In the genomic region with DNA sequence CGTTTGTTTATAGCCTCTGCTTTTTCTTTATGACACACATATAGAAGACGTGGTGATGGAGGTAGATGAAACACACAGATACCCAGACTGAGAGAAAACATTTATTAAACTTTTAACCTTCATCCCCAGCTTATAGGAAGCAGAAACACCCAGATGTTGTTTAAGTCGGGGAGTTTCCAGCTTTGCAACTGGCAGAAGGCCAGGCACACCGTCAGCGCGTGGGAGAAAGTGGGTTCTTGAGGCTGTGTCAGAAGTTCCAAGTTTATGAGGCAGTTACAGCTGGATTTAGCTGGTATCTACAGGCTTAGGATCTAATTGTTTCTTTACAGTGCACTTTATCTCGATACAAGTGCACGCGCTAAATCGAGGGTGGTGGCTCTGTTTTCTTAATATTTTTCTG, we compare ENCODE assay signal across 10 mouse cellular contexts.
A peak's percentile ranks its signal among the peaks of the same experiment; 100 is the strongest.
DNase-seq lines count a peak whose midpoint lies in the region; ATAC-seq and TF ChIP-seq lines count a peak whose summit lies in the region.
"Had no signal": no experiment of that assay in that cellular context is flagged by ENCODE, and none has a peak within 500 bp of the region (broad histone marks: within the 10 kb centered on the region; RNA-seq: fewer than 3 reads in every experiment).

No protein-coding gene starts in this region.

- no peaks in the 10 kb centered on the region for H3K27me3 ChIP-seq in lung, embryonic 14.5 days (ENCODE audit: insufficient read depth, low read length)
- no peaks in the 10 kb centered on the region for H3K27me3 ChIP-seq in forebrain, embryonic 15.5 days
- H3K27me3 ChIP-seq: limb, embryonic 12.5 days had no signal

- no peaks in the 10 kb centered on the region for H3K36me3 ChIP-seq in lung, embryonic 14.5 days (ENCODE audit: insufficient read depth)
- H3K36me3 ChIP-seq in forebrain, embryonic 15.5 days: no peaks in the 10 kb centered on the region
- H3K36me3 ChIP-seq: limb, embryonic 12.5 days had no signal

- no peak overlapping the region for H3K9ac ChIP-seq in lung, embryonic 14.5 days
- no peak overlapping the region for H3K9ac ChIP-seq in forebrain, embryonic 15.5 days (replicated peaks)
- H3K9ac ChIP-seq: limb, embryonic 12.5 days had no signal

- intact Hi-C loops in gastrocnemius, adult 2 months (cut with DNase I): no loop called here

- peak; percentile 48 to 56 for DNase-seq in gastrocnemius, postnatal 4 days (ENCODE audit: low spot score in 2 of 2)
- no peak for DNase-seq in gastrocnemius, adult 2 months
- peak; percentile 22 to 37 for DNase-seq in B cell, adult 2 months
- peak; percentile 25 to 54 for DNase-seq in heart, adult 9 months (ENCODE audit: low spot score in 2 of 2)
- peak; percentile 69 for DNase-seq in lung, embryonic 14.5 days
- DNase-seq in embryo, embryonic 10 days (ENCODE audit: low spot score): no peak
- DNase-seq in layer of hippocampus, adult 11-12 months (ENCODE audit: low spot score): no peak
- DNase-seq: cerebellum, adult 11 months had no signal

- H3K4me3 ChIP-seq in gastrocnemius, adult 2 months: no peak overlapping the region
- H3K4me3 ChIP-seq in lung, embryonic 14.5 days (ENCODE audit: low read depth, low read length): no peak overlapping the region
- H3K4me3 ChIP-seq in forebrain, embryonic 15.5 days: no peak overlapping the region
- H3K4me3 ChIP-seq: limb, embryonic 12.5 days had no signal

- no peak for ATAC-seq in lung, embryonic 14.5 days (ENCODE audit: insufficient read depth)
- ATAC-seq in forebrain, embryonic 15.5 days (replicated peaks): no peak

- H3K4me1 ChIP-seq in lung, embryonic 14.5 days (ENCODE audit: insufficient read depth): no peaks in the 10 kb centered on the region
- no peaks in the 10 kb centered on the region for H3K4me1 ChIP-seq in forebrain, embryonic 15.5 days

- no peak for TF ChIP-seq CTCF in gastrocnemius, adult 2 months (IDR thresholded peaks at IDR 0.05)
- TF ChIP-seq CTCF in lung, embryonic 14.5 days (IDR thresholded peaks at IDR 0.05; ENCODE audit: low read depth): no peak

- 55% methylated on average over 10 of the region's 10 CpGs for WGBS in lung, embryonic 14.5 days
- WGBS in forebrain, embryonic 15.5 days: 88% methylated on average over 10 of the region's 10 CpGs

- H3K9me3 ChIP-seq in lung, embryonic 14.5 days (ENCODE audit: low read depth, low read length): no peaks in the 10 kb centered on the region
- H3K9me3 ChIP-seq in forebrain, embryonic 15.5 days: no peaks in the 10 kb centered on the region
- H3K9me3 ChIP-seq: limb, embryonic 12.5 days had no signal

- no peak overlapping the region for H3K27ac ChIP-seq in gastrocnemius, adult 2 months
- no peak overlapping the region for H3K27ac ChIP-seq in lung, embryonic 14.5 days (ENCODE audit: low read depth)
- no peak overlapping the region for H3K27ac ChIP-seq in forebrain, embryonic 15.5 days (replicated peaks)
- H3K27ac ChIP-seq: limb, embryonic 12.5 days had no signal

- no peak overlapping the region for H3K4me2 ChIP-seq in lung, embryonic 14.5 days
- H3K4me2 ChIP-seq in forebrain, embryonic 15.5 days (replicated peaks): no peak overlapping the region
- H3K4me2 ChIP-seq: limb, embryonic 12.5 days had no signal

Comparison
In these comparisons a context has a peak if more than half of its experiments do, and no peak if none do; other contexts are left out.
1. DNase-seq: peak in gastrocnemius, postnatal 4 days (2 of 2), B cell, adult 2 months (2 of 2), heart, adult 9 months (2 of 2) and lung, embryonic 14.5 days (single experiment); none in gastrocnemius, adult 2 months (single experiment), embryo, embryonic 10 days (single experiment) and layer of hippocampus, adult 11-12 months (single experiment).